Mouse (Mus musculus) right cerebral cortex, postnatal 10 days (tissue): Measurements from ENCODE around the gene Tcp11l1.

Source experiments
- DNase-seq, 2 experiments: peaks; one replicate each; pipeline ENCODE4 v3.0.0; 2021; ENCODE audit warnings: low spot score in 2 of 2

Tcp11l1 gene

GRCm38 (mm10) chr2:104712486-104712809 lies 479 bp upstream of the Tcp11l1 start:
- DNase-seq = no peak

DNA sequence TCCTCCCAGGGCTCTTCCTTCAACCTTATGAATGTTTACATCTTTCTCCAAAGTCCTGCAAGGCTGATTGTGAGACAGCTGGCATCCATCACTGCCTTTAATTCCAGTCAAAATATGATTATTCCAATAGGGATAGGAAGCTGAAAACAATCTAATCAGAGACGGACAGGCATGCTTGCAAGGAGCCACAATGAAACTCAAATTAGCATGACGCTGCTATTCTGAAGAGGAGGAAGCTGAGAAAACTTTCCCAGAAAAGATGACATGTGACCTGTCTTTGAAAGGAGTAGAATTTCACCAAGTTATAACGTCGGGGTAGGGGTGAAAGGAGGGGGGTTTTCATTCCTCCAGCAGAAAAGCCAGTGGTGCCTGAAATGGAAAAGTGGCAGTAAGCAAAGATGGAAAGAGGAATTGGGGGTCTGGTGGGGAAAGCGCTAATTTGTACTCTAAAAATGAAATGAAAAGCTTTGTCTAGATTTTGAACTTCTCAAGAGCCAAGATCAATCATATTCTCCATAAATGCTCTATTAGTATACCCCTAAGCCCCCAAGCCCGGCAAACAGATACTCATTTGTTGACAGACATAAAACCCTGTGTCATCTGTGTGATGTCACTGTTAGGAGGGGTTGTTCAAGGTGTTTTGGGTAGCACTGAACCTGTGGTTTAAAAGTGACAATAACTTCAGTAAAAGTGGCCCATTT lies 1.1 kb downstream of the Tcp11l1 start:
- no peak for DNase-seq

GRCm38 (mm10) chr2:104709786-104710337 lies 2.1 kb downstream of the Tcp11l1 start:
- no peak for DNase-seq

- no peak for DNase-seq
Observed at GRCm38 (mm10) chr2:104704355-104704754, 7.6 kb downstream of the Tcp11l1 start.

- DNase-seq = no peak
Observed at GRCm38 (mm10) chr2:104703158-104703557, 8.8 kb downstream of the Tcp11l1 start.

- DNase-seq = no peak
Observed at GRCm38 (mm10) chr2:104699659-104700058, 12.3 kb downstream of the Tcp11l1 start.

- no peak for DNase-seq
Observed at GRCm38 (mm10) chr2:104692551-104692950, 19.4 kb downstream of the Tcp11l1 start.

GRCm38 (mm10) chr2:104690720-104691119 lies 21.2 kb downstream of the Tcp11l1 start:
- DNase-seq = no peak

DNA sequence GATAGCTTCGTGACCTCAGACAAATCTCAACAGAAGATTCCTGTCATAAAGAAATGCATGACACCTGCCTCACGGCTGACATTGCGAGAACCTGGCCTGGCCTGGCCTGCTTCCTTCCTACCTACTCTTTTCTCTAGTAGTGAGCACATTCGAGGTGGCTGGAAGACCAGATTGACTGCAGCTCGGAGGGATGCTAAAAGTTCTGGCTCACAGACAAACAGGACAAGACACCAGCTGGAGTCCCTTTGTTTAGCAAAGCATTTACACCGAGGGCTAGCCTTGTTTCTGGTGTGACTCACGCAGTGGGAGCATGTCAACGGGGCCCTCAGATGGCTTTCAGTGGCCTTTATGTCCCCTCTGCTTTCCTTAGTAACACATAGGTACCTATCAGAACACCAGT lies 23.2 kb downstream of the Tcp11l1 start:
- no peak for DNase-seq

GRCm38 (mm10) chr2:104688321-104688720 lies 23.6 kb downstream of the Tcp11l1 start:
- no peak for DNase-seq

GRCm38 (mm10) chr2:104687261-104687660 lies 24.7 kb downstream of the Tcp11l1 start:
- DNase-seq = no peak

DNA sequence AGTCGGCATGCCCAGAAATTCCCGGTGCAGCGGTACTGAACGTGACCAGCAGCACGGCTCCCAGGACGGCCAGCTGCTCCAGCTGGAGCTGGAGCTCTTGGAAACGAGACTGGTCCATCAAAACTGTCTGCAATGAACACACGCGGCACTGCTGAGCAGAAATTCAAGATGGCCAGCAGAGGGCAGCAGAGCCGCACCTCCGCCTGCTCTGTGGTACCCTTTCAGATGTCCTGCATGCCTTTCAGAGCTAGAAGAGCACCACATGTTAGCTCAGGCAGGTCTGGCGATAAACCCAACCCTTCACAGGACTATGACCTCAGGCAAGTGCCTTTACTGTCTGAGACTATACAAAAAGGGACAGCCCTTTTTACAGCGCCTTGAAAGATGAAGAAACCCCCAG lies 26.6 kb downstream of the Tcp11l1 start:
- peak; percentile 86 to 90 for DNase-seq

GRCm38 (mm10) chr2:104684771-104685170 lies 27.2 kb downstream of the Tcp11l1 start:
- DNase-seq = no peak

DNA sequence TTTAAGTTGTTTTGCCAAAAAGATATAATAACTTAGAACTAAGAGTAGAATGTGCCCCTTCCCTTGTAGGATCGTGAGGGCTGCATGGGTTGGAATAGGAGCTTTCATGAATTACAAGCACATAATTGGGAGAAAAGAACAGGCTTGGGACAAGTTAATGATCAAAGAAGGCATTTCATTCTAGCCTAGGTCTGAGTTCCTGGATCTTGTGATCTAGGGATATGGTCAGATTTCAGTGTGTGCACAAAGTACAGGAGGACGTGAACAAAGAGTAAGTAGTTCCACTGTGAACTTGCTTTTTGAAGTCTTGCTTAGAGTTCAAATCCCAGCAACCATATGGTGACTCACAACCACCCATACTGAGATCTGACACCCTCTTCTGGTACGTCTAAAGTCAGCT lies 34.6 kb downstream of the Tcp11l1 start:
- no peak for DNase-seq

DNA sequence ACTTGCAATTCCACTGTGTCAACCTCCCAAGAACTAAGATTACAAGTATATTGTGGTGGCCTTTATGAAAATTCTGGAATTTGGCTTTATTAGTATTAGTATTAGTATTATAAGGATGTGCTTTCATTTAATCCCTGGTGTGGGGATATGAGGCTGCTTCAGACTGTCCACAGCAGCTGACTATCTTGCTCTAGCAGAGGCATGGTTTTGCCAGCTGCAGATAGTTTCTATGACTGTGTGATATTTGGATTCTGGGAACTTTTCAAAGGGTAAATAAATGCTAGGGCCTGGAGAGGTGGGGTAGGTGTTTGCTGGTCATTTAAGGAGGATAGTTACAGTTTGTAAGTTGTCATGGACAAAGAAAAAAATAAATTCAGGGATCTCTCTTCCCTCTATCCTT lies 40.2 kb downstream of the Tcp11l1 start:
- no peak for DNase-seq

DNA sequence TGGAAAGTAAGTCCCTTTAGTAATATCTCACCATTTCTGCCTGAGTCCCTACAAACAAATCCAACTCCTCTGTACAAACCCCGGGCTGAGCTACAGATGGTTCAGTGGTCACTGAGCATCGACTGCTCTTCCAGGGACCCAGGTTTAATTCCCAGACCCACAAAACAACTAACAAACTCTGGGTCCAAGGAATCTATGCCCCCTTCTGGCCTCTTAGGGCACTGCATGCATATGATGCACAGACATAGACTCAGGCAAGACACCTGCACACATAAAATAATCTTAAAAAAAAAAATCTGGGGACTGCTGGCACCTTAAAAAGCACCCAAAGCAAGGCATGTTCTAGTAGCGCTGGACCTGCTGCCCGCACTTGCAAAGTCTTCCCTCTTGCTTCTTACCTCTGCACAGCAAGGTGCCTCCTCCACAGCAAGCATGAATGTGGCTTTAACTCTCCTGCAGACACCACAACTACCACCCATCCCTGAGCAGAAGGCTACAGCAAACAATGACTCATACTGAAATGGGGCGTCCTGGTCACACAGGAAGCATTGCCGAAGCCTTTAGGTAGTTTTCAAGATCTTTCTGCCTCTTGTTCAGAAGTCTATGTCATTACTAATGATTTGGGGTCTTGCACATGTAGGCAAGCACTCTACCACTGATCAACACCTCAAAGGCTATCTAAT lies 42.7 kb downstream of the Tcp11l1 start:
- no peak for DNase-seq

GRCm38 (mm10) chr2:104663372-104664100 lies 48.4 kb downstream of the Tcp11l1 start:
- DNase-seq = no peak

DNA sequence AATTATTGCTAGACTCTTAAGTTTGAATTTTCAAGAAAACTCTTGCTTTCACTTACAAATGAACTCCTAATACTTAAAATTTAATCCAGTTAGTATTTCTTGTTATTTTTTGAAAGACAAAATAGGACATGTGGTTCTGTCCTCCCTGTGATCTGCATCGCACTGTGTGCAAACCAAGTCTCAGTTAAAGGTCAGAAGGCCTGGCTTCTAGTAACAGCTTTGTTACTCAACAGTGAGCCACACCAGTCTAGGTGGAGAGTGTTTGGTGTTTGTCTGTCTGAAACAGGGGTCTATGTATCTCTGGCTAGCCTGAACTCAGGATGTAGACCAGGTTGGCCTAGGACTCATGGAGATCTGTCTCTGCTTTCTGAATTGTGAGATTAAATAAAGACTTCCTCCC lies 53.3 kb downstream of the Tcp11l1 start:
- DNase-seq = no peak

- DNase-seq = no peak
Observed at GRCm38 (mm10) chr2:104615985-104616711, 95.8 kb downstream of the Tcp11l1 start.

DNA sequence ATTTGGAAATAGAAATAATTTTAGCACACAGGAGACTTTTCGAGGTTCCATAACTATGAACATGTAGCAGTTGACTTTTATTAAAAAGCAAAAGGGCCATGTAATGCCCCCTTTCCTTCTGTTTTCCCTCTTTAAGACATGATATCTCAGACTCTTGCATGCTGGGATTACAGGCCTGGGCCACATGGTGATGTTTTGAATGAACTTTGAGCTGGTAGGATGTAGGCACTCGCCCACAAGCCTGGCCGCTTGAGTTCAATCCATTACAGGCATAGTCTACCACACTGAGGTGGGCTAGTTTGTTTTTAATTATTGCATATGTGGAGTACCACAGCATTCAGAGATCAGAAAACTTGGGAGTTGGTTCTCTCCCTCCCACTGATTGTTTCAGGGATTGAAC lies 97.2 kb downstream of the Tcp11l1 start:
- no peak for DNase-seq
